Mouse (Mus musculus): ENCODE data around the gene Tmem116. TPM values are rescaled to one million over a fixed set of nuclear protein-coding genes. Genes with fewer than 3 reads are reported as not detected.

Tmem116 gene
- total RNA-seq, 2 experiments from 2014 or later = 9.2 to 12.7 TPM

Other genes starting within 250 kb of the Tmem116 start
- gene Rpl6, start 247.4 kb upstream of the Tmem116 start, total RNA-seq (2021) = 100 to 1,000 TPM; 868 to 943 TPM
- gene Hectd4, start 231.7 kb upstream of the Tmem116 start, total RNA-seq (2021) = 10 to 100 TPM; 17.3 to 20.3 TPM
- 10 to 100 TPM; 74.7 to 87.6 TPM for gene Trafd1, start 66.3 kb upstream of the Tmem116 start, total RNA-seq (2021)
- 10 to 100 TPM; 22.3 to 23.8 TPM for gene Naa25, start 54.0 kb upstream of the Tmem116 start, total RNA-seq (2021)
- 100 to 1,000 TPM in 1 of 2 experiments, 10 to 100 TPM in 1; 97.7 to 115 TPM for gene Erp29, start 613 bp downstream of the Tmem116 start, total RNA-seq (2021)
- gene Adam1b, start 51.5 kb downstream of the Tmem116 start, total RNA-seq (2021) = not detected
- gene Adam1a, start 93.6 kb downstream of the Tmem116 start, total RNA-seq (2021) = 1 to 10 TPM; 4.3 to 5.7 TPM
- not detected for gene Gm42878, start 93.6 kb downstream of the Tmem116 start, total RNA-seq (2021)
- gene Mapkapk5, start 94.0 kb downstream of the Tmem116 start, total RNA-seq (2021) = 10 to 100 TPM; 79.0 to 81.4 TPM
- gene Aldh2, start 141.9 kb downstream of the Tmem116 start, total RNA-seq (2021) = 100 to 1,000 TPM; 140 to 143 TPM
- gene Acad12, start 167.0 kb downstream of the Tmem116 start, total RNA-seq (2021) = 10 to 100 TPM; 10.6 to 11.5 TPM
- gene Acad10, start 208.6 kb downstream of the Tmem116 start, total RNA-seq (2021) = 1 to 10 TPM; 6.6 to 6.8 TPM
- gene Brap, start 208.7 kb downstream of the Tmem116 start, total RNA-seq (2021) = 10 to 100 TPM; 27.4 to 31.0 TPM